ENCODE assay signal across 16 mouse cellular contexts in the genomic region with DNA sequence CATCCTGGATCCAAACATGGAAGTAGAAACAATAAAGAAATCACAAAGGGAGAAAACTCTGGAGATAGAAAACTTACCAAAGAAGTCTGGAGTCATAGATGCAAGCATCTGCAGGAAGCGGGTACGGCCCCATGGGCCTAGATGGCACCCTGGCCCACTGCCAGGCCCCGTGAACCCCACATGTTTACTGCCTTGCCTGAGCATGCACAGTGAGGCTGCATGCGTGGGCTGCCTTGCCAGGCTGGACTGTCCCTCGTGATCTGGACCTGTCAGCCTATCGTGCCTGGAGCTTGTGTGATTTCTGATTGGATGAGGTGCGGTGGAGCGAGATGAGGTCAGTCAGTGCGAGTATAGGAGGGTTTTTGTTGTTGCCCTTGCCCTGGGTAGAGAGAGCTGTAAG. TPM values are rescaled to one million over a fixed set of nuclear protein-coding genes. Genes with fewer than 3 reads are reported as not detected.
A peak's percentile ranks its signal among the peaks of the same experiment; 100 is the strongest.
DNase-seq lines count a peak whose midpoint lies in the region.
"Had no signal": no experiment of that assay in that cellular context is flagged by ENCODE, and none has a peak within 500 bp of the region (broad histone marks: within the 10 kb centered on the region; RNA-seq: fewer than 3 reads in every experiment).

No protein-coding gene starts in this region.

- peak; percentile 76 for DNase-seq in heart, adult 11 months
- no peak for DNase-seq in heart, adult 18-20 months
- peak; percentile 42 for DNase-seq in testis, postnatal 10 days (ENCODE audit: low spot score)
- DNase-seq in testis, postnatal 14 days (ENCODE audit: low spot score), result no peak
- DNase-seq in ovary, postnatal 10 days (ENCODE audit: low spot score), result no peak
- DNase-seq: adrenal gland, adult 8-10 months; adrenal gland, postnatal 14 days; adrenal gland, postnatal 36 days; B cell, adult 2 months; cerebellum, adult 11-12 months; cerebellum, adult 2 months; cerebellum, adult 9-10 months; cerebellum, postnatal 14 days; forebrain, postnatal 0 days had no signal

RNA-seq across cellular contexts. Expression of gene Olfr1350, which starts 38.7 kb away (rescaled TPM):
- total RNA-seq in heart, adult 18-20 months (2021), result not detected
- total RNA-seq: adrenal gland, adult 18-20 months; adrenal gland, adult 8-10 months; adrenal gland, postnatal 14 days; adrenal gland, postnatal 36 days; CH12.LX; forebrain, postnatal 0 days had no signal

Comparison
In these comparisons a context has a peak if more than half of its experiments do, and no peak if none do; other contexts are left out.
1. DNase-seq: peak in heart, adult 11 months (single experiment) and testis, postnatal 10 days (single experiment); none in heart, adult 18-20 months (0 of 2), testis, postnatal 14 days (single experiment) and ovary, postnatal 10 days (single experiment).